Mouse (Mus musculus): ENCODE data around the gene Rnh1. TPM values are rescaled to one million over a fixed set of nuclear protein-coding genes. Genes with fewer than 3 reads are reported as not detected.

The Rnh1 gene
- polyA plus RNA-seq, 1 experiment: 195 TPM

DNA sequence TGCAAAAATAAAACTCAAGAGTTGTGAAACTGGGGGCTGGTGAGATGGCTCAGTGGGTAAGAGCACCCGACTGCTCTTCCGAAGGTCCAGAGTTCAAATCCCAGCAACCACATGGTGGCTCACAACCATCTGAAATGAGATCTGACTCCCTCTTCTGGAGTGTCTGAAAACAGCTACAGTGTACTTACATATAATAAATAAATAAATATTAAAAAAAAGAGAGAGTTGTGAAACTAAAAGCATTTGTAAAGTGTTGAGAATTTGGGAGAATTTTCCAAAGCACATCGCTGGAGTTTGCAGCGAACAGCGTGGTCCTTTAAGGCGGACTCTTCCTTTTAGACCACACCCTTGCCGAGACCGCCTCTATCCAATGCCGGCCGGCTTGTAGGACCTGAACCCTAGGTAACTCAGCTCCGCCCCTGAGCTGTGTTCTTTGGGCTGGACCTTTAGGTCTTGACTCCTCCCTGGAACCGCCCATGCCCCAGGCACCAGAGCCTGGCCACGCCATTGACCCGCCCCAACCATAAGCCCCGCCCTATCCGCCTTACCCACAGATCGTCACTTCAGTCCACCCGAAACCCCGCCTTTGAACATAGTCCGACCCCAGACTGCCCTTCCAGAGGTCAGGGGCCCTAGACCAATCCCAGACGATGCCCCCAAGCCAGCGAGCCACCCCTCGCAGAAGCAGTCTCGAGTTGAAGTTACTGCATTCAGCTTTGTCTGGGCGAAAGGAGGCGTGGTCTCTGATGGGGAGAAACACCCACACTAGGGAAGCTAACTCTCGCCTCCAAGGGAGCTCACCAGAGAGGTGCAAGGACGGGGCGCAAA lies 49.8 kb downstream of the Rnh1 start:
- Histone ChIP-seq H3K4me1 (ENCODE audit: control insufficient read depth, insufficient read depth, low read length) (no peaks in the 10 kb centered on the region), H3K4me3 (replicated peaks; ENCODE audit: extremely low read depth, low read depth, low read length) (peak overlapping the region; percentile 66)
- peak; percentile 95 for DNase-seq
- 1% methylated on average over 29 of the region's 29 CpGs for WGBS
- 0 out of 2 replicates have a peak, but pooled peaks have one; percentile 60 for TF ChIP-seq POLR2A (IDR thresholded peaks at IDR 0.05; ENCODE audit: borderline replicate concordance, extremely low read depth, low read depth, low read length)
- TF ChIP-seq CTCF (IDR thresholded peaks at IDR 0.05; ENCODE audit: insufficient read depth, low read length): no peak

DNA sequence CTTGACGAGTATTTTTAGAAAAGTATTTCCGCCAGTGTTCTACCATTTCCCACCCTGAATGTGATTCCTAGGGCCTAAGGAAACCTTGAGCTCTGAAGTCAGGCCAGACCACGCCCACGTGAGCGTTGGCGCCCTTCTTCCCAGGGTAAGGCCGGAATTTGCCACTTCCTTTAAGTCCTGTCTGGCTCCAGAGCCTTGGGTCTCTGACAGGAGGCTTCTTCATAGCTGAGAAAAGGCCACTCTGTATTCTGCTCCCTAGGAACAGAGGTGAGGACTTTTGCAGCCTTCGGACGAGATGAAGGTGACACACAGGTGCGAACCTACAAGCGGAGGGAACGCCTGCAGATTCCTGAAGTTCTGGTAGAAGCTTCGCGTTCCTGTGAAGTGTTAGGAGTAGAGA lies 50.4 kb downstream of the Rnh1 start, which contains the start of gene Ptdss2:
Ptdss2 (plus strand) TSS at position 138 of the 400 bp plus-strand sequence.
- peak within 1 kb of the TSS; percentile 66 for H3K4me3 ChIP-seq (replicated peaks; ENCODE audit: extremely low read depth, low read depth, low read length)
- H3K4me1 ChIP-seq (ENCODE audit: control insufficient read depth, insufficient read depth, low read length): no peaks in the 10 kb centered on the region
- 27% methylated on average over 14 of the region's 14 CpGs for WGBS
- peak; percentile 42 for DNase-seq
- no peak for TF ChIP-seq CTCF (IDR thresholded peaks at IDR 0.05; ENCODE audit: insufficient read depth, low read length)
- TF ChIP-seq POLR2A (IDR thresholded peaks at IDR 0.05; ENCODE audit: borderline replicate concordance, extremely low read depth, low read depth, low read length): peak; percentile 17; the same call in 1 of the 2 replicates

DNA sequence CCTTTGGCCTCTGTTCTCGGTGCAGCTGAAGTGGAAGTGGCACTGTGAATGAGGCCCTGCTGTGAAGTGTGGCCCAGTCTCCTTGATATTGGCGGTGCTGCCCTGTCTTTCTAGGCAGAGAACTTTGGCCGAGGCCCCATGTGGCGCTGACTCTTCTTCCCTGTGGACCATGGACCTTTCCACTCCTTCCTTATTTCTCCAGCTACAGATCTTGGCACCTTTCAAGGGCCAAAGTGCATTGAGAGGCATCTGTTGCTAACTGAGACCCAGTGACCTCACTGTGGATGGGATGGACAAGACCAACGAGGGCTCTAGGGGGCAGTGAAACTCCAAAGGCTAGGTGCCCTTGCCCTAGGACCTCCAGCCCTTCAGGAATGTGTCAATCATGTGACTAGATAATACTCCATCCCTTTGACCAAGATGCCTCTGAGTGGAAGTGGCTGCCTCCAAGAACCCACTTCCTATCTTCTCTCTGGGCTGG lies 51.6 kb downstream of the Rnh1 start:
- 73% methylated on average over 5 of the region's 5 CpGs for WGBS
- no peaks in the 10 kb centered on the region for H3K4me1 ChIP-seq (ENCODE audit: control insufficient read depth, insufficient read depth, low read length)
- TF ChIP-seq POLR2A (IDR thresholded peaks at IDR 0.05; ENCODE audit: borderline replicate concordance, extremely low read depth, low read depth, low read length): no peak
- peak; percentile 23; the same call in 1 of the 2 replicates for TF ChIP-seq CTCF (IDR thresholded peaks at IDR 0.05; ENCODE audit: insufficient read depth, low read length)
- no peak for DNase-seq
- H3K4me3 ChIP-seq (replicated peaks; ENCODE audit: extremely low read depth, low read depth, low read length): no peak overlapping the region

DNA sequence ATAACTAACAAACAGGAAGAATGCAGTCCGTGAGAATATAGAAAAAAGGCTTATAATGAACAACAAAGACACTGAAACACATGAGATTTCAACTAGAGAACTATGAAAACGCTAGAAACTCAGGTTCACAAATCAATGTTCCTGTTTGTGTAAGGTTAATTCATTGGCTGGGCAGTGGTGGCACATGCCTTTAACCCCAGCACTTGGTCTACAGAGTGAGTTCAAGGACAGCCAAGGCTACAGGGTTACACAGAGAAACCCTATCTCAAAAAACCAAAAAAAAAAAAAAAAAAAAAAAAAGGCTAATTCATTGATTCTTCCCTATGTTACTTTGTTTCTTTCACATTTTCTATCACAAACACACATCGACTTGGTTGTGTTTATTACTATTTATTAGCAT lies 52.1 kb downstream of the Rnh1 start:
- DNase-seq: no peak
- Histone ChIP-seq H3K4me1 (ENCODE audit: control insufficient read depth, insufficient read depth, low read length) (no peaks in the 10 kb centered on the region), H3K4me3 (replicated peaks; ENCODE audit: extremely low read depth, low read depth, low read length) (no peak overlapping the region)
- whole genome bisulfite sequencing: 76% methylated on average over 3 of the region's 3 CpGs
- TF ChIP-seq POLR2A (IDR thresholded peaks at IDR 0.05; ENCODE audit: borderline replicate concordance, extremely low read depth, low read depth, low read length): no peak
- no peak for TF ChIP-seq CTCF (IDR thresholded peaks at IDR 0.05; ENCODE audit: insufficient read depth, low read length)

DNA sequence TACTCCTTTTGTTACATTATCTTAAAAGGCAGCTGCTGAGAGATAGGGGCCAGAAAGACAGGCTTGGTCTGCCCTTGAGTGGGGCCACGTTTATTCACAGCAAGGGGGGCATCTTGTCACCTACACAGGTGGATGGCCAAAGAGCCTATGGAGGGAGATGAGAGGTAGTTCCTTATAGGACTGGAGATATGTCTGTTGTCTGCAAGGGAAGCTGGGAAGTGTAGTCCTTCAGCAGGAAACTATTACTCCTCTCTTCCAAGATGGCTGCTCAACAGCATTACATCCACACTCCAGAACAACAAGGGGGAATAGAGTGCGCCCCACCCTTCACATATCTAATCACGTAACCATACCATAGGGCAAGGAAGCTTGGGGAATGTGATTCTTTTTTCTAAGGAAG lies 53.2 kb downstream of the Rnh1 start:
- DNase-seq: no peak
- WGBS: 78% methylated on average over 3 of the region's 3 CpGs
- TF ChIP-seq POLR2A (IDR thresholded peaks at IDR 0.05; ENCODE audit: borderline replicate concordance, extremely low read depth, low read depth, low read length) (no peak), CTCF (IDR thresholded peaks at IDR 0.05; ENCODE audit: insufficient read depth, low read length) (no peak)
- Histone ChIP-seq H3K4me3 (replicated peaks; ENCODE audit: extremely low read depth, low read depth, low read length) (no peak overlapping the region), H3K4me1 (ENCODE audit: control insufficient read depth, insufficient read depth, low read length) (no peaks in the 10 kb centered on the region)

DNA sequence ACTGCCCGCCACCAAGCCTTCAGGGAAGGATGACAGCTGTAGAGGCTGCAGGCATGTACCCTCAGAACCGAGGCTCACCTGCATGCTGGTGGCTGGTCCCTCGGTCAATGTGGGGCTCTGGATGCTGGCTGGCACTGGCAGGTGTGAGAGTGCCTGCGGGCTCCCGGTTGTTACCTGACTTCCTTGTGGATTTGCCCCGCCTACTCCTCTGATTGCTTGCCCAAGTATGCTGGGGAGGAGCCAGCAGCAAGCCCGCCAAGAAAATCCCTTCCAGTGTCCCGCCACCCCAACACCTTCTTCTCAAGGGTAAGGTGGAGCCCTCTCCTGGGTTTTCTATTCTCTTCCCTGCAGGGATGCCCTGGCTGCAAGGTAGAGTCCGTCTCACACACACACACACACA lies 55.0 kb downstream of the Rnh1 start, which contains the start of gene Ano9:
Ano9 (minus strand) TSS at position 171 of the 400 bp plus-strand sequence.
- TF ChIP-seq POLR2A (IDR thresholded peaks at IDR 0.05; ENCODE audit: borderline replicate concordance, extremely low read depth, low read depth, low read length): no peak
- no peak for TF ChIP-seq CTCF (IDR thresholded peaks at IDR 0.05; ENCODE audit: insufficient read depth, low read length)
- peak within 1 kb of the TSS; percentile 23 for H3K4me3 ChIP-seq (replicated peaks; ENCODE audit: extremely low read depth, low read depth, low read length)
- peak; percentile 46 for DNase-seq
- H3K4me1 ChIP-seq (ENCODE audit: control insufficient read depth, insufficient read depth, low read length): no peaks in the 10 kb centered on the region
- WGBS: 30% methylated on average over 9 of the region's 9 CpGs

DNA sequence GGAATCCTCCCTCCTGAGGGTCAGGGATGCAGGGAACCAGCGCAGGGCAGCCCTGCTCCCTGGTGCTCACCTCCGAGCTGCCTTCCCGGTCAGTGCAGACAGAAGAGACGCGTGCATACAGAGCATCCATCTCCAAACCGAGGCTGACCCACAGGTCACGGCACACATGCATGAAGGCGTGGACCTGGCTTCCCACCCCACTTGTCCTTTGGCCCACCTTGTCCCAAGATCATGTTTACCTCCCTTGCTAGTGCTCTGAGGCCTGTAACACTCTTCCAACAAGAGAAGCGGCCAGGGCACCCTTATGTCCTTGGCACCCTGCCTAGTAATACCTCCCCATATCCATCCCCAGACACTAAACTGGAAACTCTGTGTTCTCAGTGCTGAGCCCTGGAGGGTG lies 56.8 kb downstream of the Rnh1 start:
- TF ChIP-seq CTCF (IDR thresholded peaks at IDR 0.05; ENCODE audit: insufficient read depth, low read length): no peak
- TF ChIP-seq POLR2A (IDR thresholded peaks at IDR 0.05; ENCODE audit: borderline replicate concordance, extremely low read depth, low read depth, low read length): no peak
- 91% methylated on average over 9 of the region's 9 CpGs for WGBS
- H3K4me1 ChIP-seq (ENCODE audit: control insufficient read depth, insufficient read depth, low read length): no peaks in the 10 kb centered on the region
- H3K4me3 ChIP-seq (replicated peaks; ENCODE audit: extremely low read depth, low read depth, low read length): no peak overlapping the region
- no peak for DNase-seq

Other genes starting within 250 kb of the Rnh1 start
- gene Pgghg, start 231.5 kb downstream of the Rnh1 start, polyA plus RNA-seq (2012; rRNA removed): 38.1 and 39.3 TPM in 2 replicates
- 3.2 and 5.2 TPM in 2 replicates for gene Ifitm5, start 222.6 kb downstream of the Rnh1 start, polyA plus RNA-seq (2012; rRNA removed)
- 0.63 TPM in 1 of 2 replicates, not detected in the other for gene Gm45717, start 216.9 kb downstream of the Rnh1 start, polyA plus RNA-seq (2012; rRNA removed)
- 1,180 and 1,190 TPM in 2 replicates for gene Ifitm2, start 216.9 kb downstream of the Rnh1 start, polyA plus RNA-seq (2012; rRNA removed)
- 227 and 261 TPM in 2 replicates for gene Ifitm1, start 205.6 kb downstream of the Rnh1 start, polyA plus RNA-seq (2012; rRNA removed)
- 560 and 814 TPM in 2 replicates for gene Ifitm3, start 162.1 kb downstream of the Rnh1 start, polyA plus RNA-seq (2012; rRNA removed)
- gene Ifitm6, start 154.9 kb downstream of the Rnh1 start, polyA plus RNA-seq (2012; rRNA removed): 10.6 and 24.3 TPM in 2 replicates
- gene Gm17387, start 143.7 kb downstream of the Rnh1 start, polyA plus RNA-seq (2012; rRNA removed): not detected in 2 replicates
- gene B4galnt4, start 111.8 kb downstream of the Rnh1 start, polyA plus RNA-seq (2012; rRNA removed): 0.33 and 0.36 TPM in 2 replicates
- gene Pkp3, start 94.6 kb downstream of the Rnh1 start, polyA plus RNA-seq (2012; rRNA removed): 23.8 and 47.7 TPM in 2 replicates
- 40.5 and 40.6 TPM in 2 replicates for gene Sigirr, start 72.3 kb downstream of the Rnh1 start, polyA plus RNA-seq (2012; rRNA removed)
- gene Ano9, start 55.1 kb downstream of the Rnh1 start, polyA plus RNA-seq (2012; rRNA removed): 2.8 and 10.7 TPM in 2 replicates
- gene Ptdss2, start 50.5 kb downstream of the Rnh1 start, polyA plus RNA-seq (2012; rRNA removed): 22.9 and 24.1 TPM in 2 replicates
- 77.3 and 91.5 TPM in 2 replicates for gene Hras, start 21.1 kb upstream of the Rnh1 start, polyA plus RNA-seq (2012; rRNA removed)
- gene Lrrc56, start 21.3 kb upstream of the Rnh1 start, polyA plus RNA-seq (2012; rRNA removed): 15.8 TPM in 2 replicates
- 4.4 and 5.6 TPM in 2 replicates for gene Lmntd2, start 41.2 kb upstream of the Rnh1 start, polyA plus RNA-seq (2012; rRNA removed)
- 87.1 and 92.9 TPM in 2 replicates for gene Rassf7, start 43.0 kb upstream of the Rnh1 start, polyA plus RNA-seq (2012; rRNA removed)
- gene Phrf1, start 55.9 kb upstream of the Rnh1 start, polyA plus RNA-seq (2012; rRNA removed): 18.9 and 22.5 TPM in 2 replicates
- gene Irf7, start 93.6 kb upstream of the Rnh1 start, polyA plus RNA-seq (2012; rRNA removed): 48.8 and 49.7 TPM in 2 replicates
- gene Cdhr5, start 103.9 kb upstream of the Rnh1 start, polyA plus RNA-seq (2012; rRNA removed): 0.11 and 1.5 TPM in 2 replicates
- gene Sct, start 106.3 kb upstream of the Rnh1 start, polyA plus RNA-seq (2012; rRNA removed): not detected in 2 replicates
- gene Drd4, start 119.1 kb upstream of the Rnh1 start, polyA plus RNA-seq (2012; rRNA removed): not detected in 2 replicates
- gene Deaf1, start 154.8 kb upstream of the Rnh1 start, polyA plus RNA-seq (2012; rRNA removed): 18.6 and 22.7 TPM in 2 replicates
- gene Tmem80, start 154.9 kb upstream of the Rnh1 start, polyA plus RNA-seq (2012; rRNA removed): 37.2 and 49.2 TPM in 2 replicates
- gene Eps8l2, start 166.0 kb upstream of the Rnh1 start, polyA plus RNA-seq (2012; rRNA removed): 112 and 143 TPM in 2 replicates
- 145 and 204 TPM in 2 replicates for gene Taldo1, start 219.3 kb upstream of the Rnh1 start, polyA plus RNA-seq (2012; rRNA removed)
- gene Gatd1, start 241.3 kb upstream of the Rnh1 start, polyA plus RNA-seq (2012; rRNA removed): 57.1 and 64.8 TPM in 2 replicates